Mouse (Mus musculus): ENCODE measurements around the gene Fcor. TPM values are rescaled to one million over a fixed set of nuclear protein-coding genes. Genes with fewer than 3 reads are reported as not detected.

Fcor gene
- polyA plus RNA-seq, 1 experiment, result 0.86 TPM

DNA sequence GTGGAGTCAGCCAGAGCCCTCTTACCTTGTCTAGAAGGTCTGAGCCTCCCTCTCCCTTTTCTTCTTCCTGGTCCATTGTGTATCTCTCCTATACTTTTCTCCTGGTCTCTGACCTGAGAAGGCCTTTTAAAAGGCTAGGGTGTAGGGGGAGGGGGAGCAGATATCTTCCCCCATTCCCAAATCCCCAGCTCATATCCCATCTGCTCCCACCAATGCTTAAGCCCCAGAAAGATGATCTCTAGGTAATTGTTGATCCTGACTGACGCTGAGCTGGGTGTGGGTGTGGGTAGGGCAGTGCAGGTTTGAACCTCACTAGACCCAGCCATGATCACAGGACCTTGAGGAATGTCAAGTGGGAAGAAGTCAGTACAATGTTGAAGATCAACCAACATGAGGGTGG, 46.7 kb downstream of the Fcor start, which contains the start of gene Pcp2:
TSS of gene Pcp2 (minus strand) at position 101 of the 400 bp plus-strand sequence.
- TF ChIP-seq POLR2A (IDR thresholded peaks at IDR 0.05; ENCODE audit: low read depth, low read length), result no peak
- TF ChIP-seq CTCF (IDR thresholded peaks at IDR 0.05; ENCODE audit: extremely low read depth, insufficient read depth, insufficient read length, insufficient replicate concordance), result no peak
- no peak within 1 kb of the TSS for H3K27ac ChIP-seq (ENCODE audit: insufficient read depth, low read length)
- no peaks in the 10 kb centered on the region for H3K27me3 ChIP-seq (ENCODE audit: control insufficient read depth, insufficient read depth, low read length)
- WGBS, result 96% methylated on average over 1 of the region's 1 CpGs
- no peak within 1 kb of the TSS for H3K4me3 ChIP-seq (ENCODE audit: extremely low read depth, insufficient read depth, insufficient read length)
- peaks cover under 1% of the 10 kb centered on the region; the same call in 1 of the 2 replicates for H3K4me1 ChIP-seq (ENCODE audit: control insufficient read depth, insufficient read depth, insufficient read length)
- no peaks in the 10 kb centered on the region for H3K36me3 ChIP-seq (ENCODE audit: control insufficient read depth, insufficient read depth, low read length)
- DNase-seq (ENCODE audit: low read depth in 1 of 2, low spot score in 2 of 2), result no peak

DNA sequence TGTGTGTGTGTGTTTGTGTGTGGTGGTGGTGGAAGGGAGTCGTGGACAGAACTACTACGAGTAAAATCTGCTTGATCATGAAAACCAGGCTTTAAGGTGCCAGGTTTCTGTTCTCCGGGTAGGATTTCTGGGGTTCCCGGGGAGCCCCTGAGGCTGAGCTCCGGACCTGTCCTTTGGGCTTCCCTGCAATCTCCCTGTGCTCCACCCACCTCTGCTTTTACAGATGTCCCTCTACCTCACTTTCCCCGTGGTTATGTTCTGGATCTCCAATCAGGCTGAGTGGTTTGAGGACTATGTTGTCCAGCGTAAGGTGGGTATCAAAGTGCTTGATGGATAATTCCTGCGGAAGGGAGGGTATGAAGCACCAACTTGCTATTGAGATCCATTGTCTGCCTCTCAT, 50.0 kb downstream of the Fcor start:
- Histone ChIP-seq H3K4me3 (ENCODE audit: extremely low read depth, insufficient read depth, insufficient read length) (peak overlapping the region; percentile 25; the same call in 1 of the 2 replicates), H3K27ac (ENCODE audit: insufficient read depth, low read length) (no peak overlapping the region), H3K4me1 (ENCODE audit: control insufficient read depth, insufficient read depth, insufficient read length) (peaks cover 3% of the 10 kb centered on the region; the same call in 1 of the 2 replicates), H3K36me3 (ENCODE audit: control insufficient read depth, insufficient read depth, low read length) (peaks cover 8% of the 10 kb centered on the region), H3K27me3 (ENCODE audit: control insufficient read depth, insufficient read depth, low read length) (no peaks in the 10 kb centered on the region)
- 60% methylated on average over 8 of the region's 8 CpGs for WGBS
- DNase-seq (ENCODE audit: low read depth in 1 of 2, low spot score in 2 of 2), result no peak
- TF ChIP-seq POLR2A (IDR thresholded peaks at IDR 0.05; ENCODE audit: low read depth, low read length) (no peak), CTCF (IDR thresholded peaks at IDR 0.05; ENCODE audit: extremely low read depth, insufficient read depth, insufficient read length, insufficient replicate concordance) (no peak)

DNA sequence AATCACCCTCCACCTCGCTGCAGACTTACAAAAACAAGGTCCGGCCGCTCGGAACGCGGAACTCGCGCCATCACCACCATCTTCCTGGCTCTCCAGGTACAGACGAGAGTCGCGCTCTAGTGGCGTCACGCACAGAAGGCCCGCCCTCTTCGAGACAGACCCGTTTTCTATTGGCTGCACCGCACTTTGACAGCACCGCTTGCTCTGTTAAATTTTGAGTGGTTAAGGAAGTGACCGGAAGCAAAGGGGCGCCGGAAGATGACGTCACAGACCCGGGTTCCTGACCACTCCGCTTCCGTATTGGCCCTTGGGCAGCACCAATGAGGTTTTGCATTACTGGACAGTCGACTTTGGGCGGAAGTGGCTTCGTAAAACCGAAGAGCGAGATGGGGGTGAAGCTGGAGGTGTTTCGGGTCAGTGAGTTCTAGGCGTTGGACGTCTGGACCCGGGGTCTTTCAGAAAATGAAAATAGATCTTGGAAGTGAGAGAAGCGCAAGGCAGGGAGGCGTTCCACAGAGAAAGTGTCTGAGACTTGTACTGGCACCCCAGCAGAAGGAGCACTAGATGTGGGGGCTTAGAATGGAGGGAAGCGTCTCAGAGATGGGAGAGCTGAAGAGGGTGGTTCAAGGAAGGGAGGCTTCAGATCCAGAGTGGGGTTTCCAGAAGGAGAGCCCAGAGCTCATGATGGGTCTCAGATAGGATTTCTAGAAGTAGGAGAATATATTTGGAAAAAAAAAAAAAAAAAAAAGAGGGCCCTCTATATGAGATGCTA, 50.8 kb downstream of the Fcor start, which contains the start of the genes Xab2 and Pet100:
TSS of gene Xab2 (minus strand) at position 118 of the 772 bp plus-strand sequence.
TSS of gene Pet100 (plus strand) at position 350 of the 772 bp plus-strand sequence.
- H3K4me1 ChIP-seq (ENCODE audit: control insufficient read depth, insufficient read depth, insufficient read length), result peaks cover 3% of the 10 kb centered on the region; the same call in 1 of the 2 replicates
- peak; percentile 97 to 100 for DNase-seq (ENCODE audit: low read depth in 1 of 2, low spot score in 2 of 2)
- peak within 1 kb of the TSS; percentile 74 for H3K4me3 ChIP-seq (ENCODE audit: extremely low read depth, insufficient read depth, insufficient read length)
- TF ChIP-seq POLR2A (IDR thresholded peaks at IDR 0.05; ENCODE audit: low read depth, low read length), result peak; percentile 70
- no peak for TF ChIP-seq CTCF (IDR thresholded peaks at IDR 0.05; ENCODE audit: extremely low read depth, insufficient read depth, insufficient read length, insufficient replicate concordance)
- H3K27me3 ChIP-seq (ENCODE audit: control insufficient read depth, insufficient read depth, low read length), result no peaks in the 10 kb centered on the region
- peaks cover 12% of the 10 kb centered on the region for H3K36me3 ChIP-seq (ENCODE audit: control insufficient read depth, insufficient read depth, low read length)
- no peak within 1 kb of the TSS for H3K27ac ChIP-seq (ENCODE audit: insufficient read depth, low read length)
- under 1% methylated on average over 37 of the region's 37 CpGs for WGBS

Other genes starting within 250 kb of the Fcor start
- gene Pex11g, start 204.7 kb downstream of the Fcor start, polyA plus RNA-seq (2012; rRNA removed), result 2.6 and 2.7 TPM in 2 replicates
- 0.05 TPM in 1 of 2 replicates, not detected in the other for gene Tex45, start 201.5 kb downstream of the Fcor start, polyA plus RNA-seq (2012; rRNA removed)
- gene Zfp358, start 179.2 kb downstream of the Fcor start, polyA plus RNA-seq (2012; rRNA removed), result 22.9 and 32.5 TPM in 2 replicates
- 188 and 219 TPM in 2 replicates for gene Mcoln1, start 171.9 kb downstream of the Fcor start, polyA plus RNA-seq (2012; rRNA removed)
- gene Pnpla6, start 157.0 kb downstream of the Fcor start, polyA plus RNA-seq (2012; rRNA removed), result 56.0 and 60.4 TPM in 2 replicates
- gene C330021F23Rik, start 104.4 kb downstream of the Fcor start, polyA plus RNA-seq (2012; rRNA removed), result not detected in 2 replicates
- 2.1 and 2.4 TPM in 2 replicates for gene Camsap3, start 85.1 kb downstream of the Fcor start, polyA plus RNA-seq (2012; rRNA removed)
- gene Xab2, start 51.0 kb downstream of the Fcor start, polyA plus RNA-seq (2012; rRNA removed), result 61.9 and 71.5 TPM in 2 replicates
- gene Pet100, start 50.8 kb downstream of the Fcor start, polyA plus RNA-seq (2012; rRNA removed), result 1.6 and 3.3 TPM in 2 replicates
- gene Pcp2, start 46.8 kb downstream of the Fcor start, polyA plus RNA-seq (2012; rRNA removed), result not detected in 2 replicates
- 129 and 145 TPM in 2 replicates for gene Stxbp2, start 41.4 kb downstream of the Fcor start, polyA plus RNA-seq (2012; rRNA removed)
- 0.56 and 1.3 TPM in 2 replicates for gene Retn, start 16.6 kb downstream of the Fcor start, polyA plus RNA-seq (2012; rRNA removed)
- 4.1 and 5.3 TPM in 2 replicates for gene Mcemp1, start 6.6 kb downstream of the Fcor start, polyA plus RNA-seq (2012; rRNA removed)
- 21.6 and 29.9 TPM in 2 replicates for gene Trappc5, start 3.9 kb upstream of the Fcor start, polyA plus RNA-seq (2012; rRNA removed)
- 50.9 and 51.7 TPM in 2 replicates for gene Fcer2a, start 21.8 kb upstream of the Fcor start, polyA plus RNA-seq (2012; rRNA removed)
- 0.69 and 1.1 TPM in 2 replicates for gene Clec4g, start 48.3 kb upstream of the Fcor start, polyA plus RNA-seq (2012; rRNA removed)
- 0.77 and 0.93 TPM in 2 replicates for gene Cd209a, start 76.6 kb upstream of the Fcor start, polyA plus RNA-seq (2012; rRNA removed)
- 0.07 and 0.11 TPM in 2 replicates for gene Cd209e, start 181.9 kb upstream of the Fcor start, polyA plus RNA-seq (2012; rRNA removed)
- gene Cd209d, start 206.2 kb upstream of the Fcor start, polyA plus RNA-seq (2012; rRNA removed), result 3.6 and 3.7 TPM in 2 replicates